Mouse (Mus musculus) liver, adult (tissue): ENCODE results near the gene Vat1.

Experiments used
- GATA4 ChIP-seq: IDR thresholded peaks from 2 replicates; pipeline ENCODE4 v1.6.1; 2014; ENCODE audit warnings: mild to moderate bottlenecking, low read length; ENCODE audit not compliant: insufficient replicate concordance

The Vat1 gene

GRCm38 (mm10) chr11:101465869-101466551, at the start of gene Vat1:
Gene Vat1 (minus strand): TSS chr11:101466230.
- no peak; the same call in 1 of the 2 replicates for TF ChIP-seq GATA4

GRCm38 (mm10) chr11:101507090-101507489, 41.1 kb upstream of the Vat1 start:
- no peak for TF ChIP-seq GATA4

- no peak for TF ChIP-seq GATA4
These were observed 40.3 kb upstream of the Vat1 start for GRCm38 (mm10) chr11:101506269-101506780.

GRCm38 (mm10) chr11:101486126-101486525, 20.1 kb upstream of the Vat1 start:
- no peak for TF ChIP-seq GATA4

GRCm38 (mm10) chr11:101485509-101486028, 19.5 kb upstream of the Vat1 start:
- no peak for TF ChIP-seq GATA4

GRCm38 (mm10) chr11:101484814-101485213, 18.8 kb upstream of the Vat1 start:
- TF ChIP-seq GATA4, result no peak

GRCm38 (mm10) chr11:101484245-101484644, 18.2 kb upstream of the Vat1 start:
- TF ChIP-seq GATA4, result no peak

GRCm38 (mm10) chr11:101483804-101484203, 17.8 kb upstream of the Vat1 start:
- no peak for TF ChIP-seq GATA4

- TF ChIP-seq GATA4, result peak; percentile 94
These were observed 14.9 kb upstream of the Vat1 start for GRCm38 (mm10) chr11:101480912-101481311.

- TF ChIP-seq GATA4, result no peak
These were observed 13.2 kb upstream of the Vat1 start for GRCm38 (mm10) chr11:101479171-101479635.

GRCm38 (mm10) chr11:101477552-101478211, 11.7 kb upstream of the Vat1 start:
- no peak for TF ChIP-seq GATA4

- TF ChIP-seq GATA4, result no peak
These were observed 11.1 kb upstream of the Vat1 start for GRCm38 (mm10) chr11:101477194-101477551.

- no peak for TF ChIP-seq GATA4
These were observed 8.3 kb upstream of the Vat1 start for GRCm38 (mm10) chr11:101474298-101474697.

GRCm38 (mm10) chr11:101472336-101472735, 6.3 kb upstream of the Vat1 start:
- TF ChIP-seq GATA4, result no peak

- no peak for TF ChIP-seq GATA4
These were observed 5.9 kb upstream of the Vat1 start for GRCm38 (mm10) chr11:101471926-101472325.

- no peak for TF ChIP-seq GATA4
These were observed 4.2 kb upstream of the Vat1 start for GRCm38 (mm10) chr11:101470206-101470605.
